Mouse (Mus musculus): Measurements from ENCODE around the gene Tctex1d2.

DNA sequence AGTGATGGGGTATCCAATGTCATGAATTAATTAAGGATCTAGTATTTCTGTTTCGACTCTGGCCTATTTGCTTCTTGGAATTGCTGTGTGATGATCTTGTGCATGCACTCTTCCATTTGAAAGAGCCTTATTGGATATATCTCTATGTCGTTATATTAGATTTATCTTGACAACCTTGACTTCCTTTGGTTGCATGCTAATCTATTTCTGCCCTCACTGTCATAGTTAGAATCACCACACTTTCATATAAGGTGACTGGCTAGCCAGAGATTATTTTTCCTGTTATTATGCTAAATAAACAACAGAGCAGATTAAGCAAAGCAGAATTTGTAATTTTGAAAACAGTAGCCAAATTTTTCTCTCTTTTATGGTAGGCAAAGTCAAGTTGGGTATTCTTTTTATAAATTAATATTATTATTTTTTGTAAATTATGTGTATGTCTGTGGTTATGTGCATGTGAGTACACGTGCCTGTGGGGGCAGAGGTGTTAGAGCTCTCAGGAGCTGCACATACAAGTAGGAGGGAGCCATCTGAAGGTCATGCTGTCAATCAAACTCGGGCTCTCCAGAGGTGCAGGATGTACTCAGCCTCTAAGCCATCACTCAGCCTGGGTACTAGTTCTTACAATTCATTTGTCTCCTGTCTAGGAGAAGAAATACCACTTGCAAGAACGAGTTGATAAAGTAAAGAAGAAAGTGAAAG lies 50.1 kb downstream of the Tctex1d2 start:
- TF ChIP-seq GATA1 (IDR thresholded peaks at IDR 0.05; ENCODE audit: low read length) (no peak), TAL1 (IDR thresholded peaks at IDR 0.05; ENCODE audit: low read length) (no peak)
